Mouse (Mus musculus) retina, embryonic 14.5 days (tissue): ENCODE data around the gene Aqp2.

Experiments
- DNase-seq: peaks from one replicate; pipeline ENCODE4 v3.0.0-alpha.2; 2015; ENCODE audit warnings: low spot score

Gene Aqp2

GRCm38 (mm10) chr15:99578802-99579485 is at the start of gene Aqp2:
Gene Aqp2 (plus strand): TSS chr15:99579055.
- DNase-seq: no peak

GRCm38 (mm10) chr15:99531146-99531545 is 47.7 kb upstream of the Aqp2 start:
- DNase-seq: no peak

- no peak for DNase-seq
These were observed 46.8 kb upstream of the Aqp2 start for GRCm38 (mm10) chr15:99532023-99532422.

- DNase-seq: peak; percentile 64
These were observed 41.7 kb upstream of the Aqp2 start for GRCm38 (mm10) chr15:99536889-99537862.

GRCm38 (mm10) chr15:99539891-99540290 is 39.0 kb upstream of the Aqp2 start:
- no peak for DNase-seq

- DNase-seq: no peak
These were observed 34.8 kb upstream of the Aqp2 start for GRCm38 (mm10) chr15:99544047-99544446.

- no peak for DNase-seq
These were observed 32.3 kb upstream of the Aqp2 start for GRCm38 (mm10) chr15:99546596-99546995.

GRCm38 (mm10) chr15:99547732-99548131 is 31.1 kb upstream of the Aqp2 start:
- no peak for DNase-seq

- DNase-seq: no peak
These were observed 29.0 kb upstream of the Aqp2 start for GRCm38 (mm10) chr15:99549901-99550300.

GRCm38 (mm10) chr15:99553767-99554166 is 25.1 kb upstream of the Aqp2 start:
- no peak for DNase-seq

GRCm38 (mm10) chr15:99558947-99559346 is 19.9 kb upstream of the Aqp2 start:
- DNase-seq: no peak

- DNase-seq: no peak
These were observed 18.6 kb upstream of the Aqp2 start for GRCm38 (mm10) chr15:99560246-99560645.

- DNase-seq: no peak
These were observed 11.5 kb upstream of the Aqp2 start for GRCm38 (mm10) chr15:99567371-99567770.

- no peak for DNase-seq
These were observed 10.2 kb upstream of the Aqp2 start for GRCm38 (mm10) chr15:99568682-99569081.

- DNase-seq: no peak
These were observed 9.7 kb upstream of the Aqp2 start for GRCm38 (mm10) chr15:99569123-99569522.

GRCm38 (mm10) chr15:99583463-99584344 is 4.8 kb downstream of the Aqp2 start:
- DNase-seq: peak; percentile 68

- DNase-seq: peak; percentile 37
These were observed 5.8 kb downstream of the Aqp2 start for GRCm38 (mm10) chr15:99584407-99585202.

- DNase-seq: no peak
These were observed 6.9 kb downstream of the Aqp2 start for GRCm38 (mm10) chr15:99585741-99586140.

GRCm38 (mm10) chr15:99586525-99586924 is 7.7 kb downstream of the Aqp2 start:
- DNase-seq: no peak

GRCm38 (mm10) chr15:99589237-99589636 is 10.4 kb downstream of the Aqp2 start:
- no peak for DNase-seq

GRCm38 (mm10) chr15:99589704-99590103 is 10.8 kb downstream of the Aqp2 start:
- DNase-seq: no peak
